Mouse (Mus musculus) MEL (cell line): ENCODE results near the gene Rassf1. TPM values are rescaled to one million over a fixed set of nuclear protein-coding genes. Genes with fewer than 3 reads are reported as not detected.
A peak's percentile ranks its signal among the peaks of the same experiment; 100 is the strongest.

Experiments used
- DNase-seq: peaks from one replicate; pipeline ENCODE4 v3.0.0; 2011; ENCODE audit warnings: low read depth, low spot score
- H3K27ac ChIP-seq: 2 replicates; pipeline ENCODE4 v1.5.1; 2012; ENCODE audit warnings: low read depth, mild to moderate bottlenecking, control low read depth, low read length, moderate library complexity; ENCODE audit not compliant: control insufficient read depth
- H3K27me3 ChIP-seq, 2 experiments: fragments of 150-350 bp in 1 of 2; sonication (generic) in 1 of 2; 2 replicates each; pipeline ENCODE4 v1.6.1; 2012; ENCODE audit warnings: low read length in 2 of 2, mild to moderate bottlenecking in 2 of 2, improper control_type of control experiment in 1 of 2, moderate library complexity in 1 of 2; ENCODE audit not compliant: insufficient read depth in 2 of 2, control insufficient read depth in 1 of 2
- H3K36me3 ChIP-seq, 2 experiments: 2 replicates each; pipeline ENCODE4 v1.6.1; 2012 to 2014; ENCODE audit warnings: low read length in 2 of 2, improper control_type of control experiment in 1 of 2, inconsistent platforms in 1 of 2, mild to moderate bottlenecking in 1 of 2; ENCODE audit not compliant: insufficient read depth in 2 of 2, control insufficient read depth in 1 of 2
- H3K4me1 ChIP-seq, 2 experiments: fragments of 150-350 bp in 1 of 2; sonication (generic) in 1 of 2; 2 replicates each; pipeline ENCODE4 v1.6.1; 2012; ENCODE audit warnings: low read length in 2 of 2, improper control_type of control experiment in 1 of 2, mild to moderate bottlenecking in 1 of 2; ENCODE audit not compliant: insufficient read depth in 2 of 2, control insufficient read depth in 1 of 2
- H3K4me3 ChIP-seq, 2 experiments: fragments of 150-350 bp in 1 of 2; sonication (generic) in 1 of 2; 2 replicates each; pipeline ENCODE4 v1.5.1; 2012; ENCODE audit warnings: low read depth in 2 of 2, low read length in 2 of 2, mild to moderate bottlenecking in 2 of 2, moderate library complexity in 2 of 2, control low read depth in 1 of 2, improper control_type of control experiment in 1 of 2; ENCODE audit not compliant: control insufficient read depth in 1 of 2, insufficient read depth in 1 of 2
- H3K79me2 ChIP-seq: 2 replicates; pipeline ENCODE4 v1.6.1; 2012; ENCODE audit warnings: mild to moderate bottlenecking, low read length, moderate library complexity; ENCODE audit not compliant: control insufficient read depth, poor library complexity, insufficient read depth
- H3K9ac ChIP-seq: 2 replicates; pipeline ENCODE4 v1.6.1; 2012; ENCODE audit warnings: low read depth, mild to moderate bottlenecking, control low read depth, low read length, moderate library complexity; ENCODE audit not compliant: control insufficient read depth, poor library complexity, severe bottlenecking
- H3K9me3 ChIP-seq: fragments of 150-350 bp; sonication (generic); replicated peaks from 2 replicates; pipeline ENCODE4 v1.6.1; 2012; ENCODE audit warnings: mild to moderate bottlenecking, low read length, improper control_type of control experiment, moderate library complexity; ENCODE audit not compliant: insufficient read depth
- CHD2 ChIP-seq: IDR thresholded peaks from 2 replicates; pipeline ENCODE4 v1.6.1; 2011; ENCODE audit warnings: low read length, improper control_type of control experiment
- CTCF ChIP-seq, 3 experiments: IDR thresholded peaks in 2 of 3; conservative IDR thresholded peaks in 1 of 3; 2 replicates each; pipeline ENCODE4 v1.5.1; 2011 to 2012; ENCODE audit warnings: low read length in 3 of 3, low read depth in 2 of 3, mild to moderate bottlenecking in 2 of 3, improper control_type of control experiment in 1 of 3, inconsistent platforms in 1 of 3, mixed read lengths in 1 of 3, moderate library complexity in 1 of 3; ENCODE audit not compliant: control insufficient read depth in 1 of 3, insufficient read depth in 1 of 3, poor library complexity in 1 of 3, severe bottlenecking in 1 of 3
- E2F4 ChIP-seq: IDR thresholded peaks from 2 replicates; pipeline ENCODE4 v1.6.1; 2011; ENCODE audit warnings: low read depth, low read length, improper control_type of control experiment, borderline replicate concordance
- EP300 ChIP-seq, 2 experiments: IDR thresholded peaks; 2 replicates each; pipeline ENCODE4 v1.6.1; 2011; ENCODE audit warnings: improper control_type of control experiment in 2 of 2, low read length in 2 of 2, low read depth in 1 of 2, mild to moderate bottlenecking in 1 of 2
- GABPA ChIP-seq: IDR thresholded peaks from 2 replicates; pipeline ENCODE4 v1.6.1; 2012; ENCODE audit warnings: low read depth, mild to moderate bottlenecking, inconsistent platforms, low read length, improper control_type of control experiment, moderate library complexity
- GATA1 ChIP-seq: IDR thresholded peaks from 2 replicates; pipeline ENCODE4 v1.6.1; 2011; ENCODE audit warnings: low read depth, low read length, improper control_type of control experiment
- KAT2A ChIP-seq: conservative IDR thresholded peaks from 2 replicates; pipeline ENCODE4 v1.6.1; 2012; ENCODE audit warnings: low read depth, low read length, improper control_type of control experiment, inconsistent platforms
- MAZ ChIP-seq: IDR thresholded peaks from 2 replicates; pipeline ENCODE4 v1.6.1; 2012; ENCODE audit warnings: low read depth, mild to moderate bottlenecking, inconsistent platforms, low read length, improper control_type of control experiment
- MEF2A ChIP-seq: IDR thresholded peaks from 2 replicates; pipeline ENCODE4 v1.6.1; 2014; ENCODE audit warnings: low read depth, mild to moderate bottlenecking, inconsistent platforms, low read length, improper control_type of control experiment; ENCODE audit not compliant: poor library complexity, insufficient replicate concordance, severe bottlenecking; ENCODE audit errors: extremely low read depth
- MXI1 ChIP-seq: IDR thresholded peaks from 2 replicates; pipeline ENCODE4 v1.6.1; 2011; ENCODE audit warnings: mild to moderate bottlenecking, low read depth, low read length, improper control_type of control experiment
- MYB ChIP-seq: IDR thresholded peaks from 2 replicates; pipeline ENCODE4 v1.6.1; 2011; ENCODE audit warnings: mild to moderate bottlenecking, low read depth, low read length, improper control_type of control experiment
- MYC ChIP-seq: IDR thresholded peaks from 2 replicates; pipeline ENCODE4 v1.6.1; 2011; ENCODE audit warnings: low read depth, mild to moderate bottlenecking, low read length, improper control_type of control experiment, moderate library complexity
- NELFE ChIP-seq: IDR thresholded peaks from 2 replicates; pipeline ENCODE4 v1.6.1; 2011; ENCODE audit warnings: low read depth, low read length, improper control_type of control experiment
- POLR2A ChIP-seq, 2 experiments: IDR thresholded peaks; 2 replicates each; pipeline ENCODE4 v1.6.1; 2011 to 2012; ENCODE audit warnings: low read length in 2 of 2, mild to moderate bottlenecking in 2 of 2, control low read depth in 1 of 2, improper control_type of control experiment in 1 of 2, low read depth in 1 of 2, moderate library complexity in 1 of 2; ENCODE audit not compliant: control insufficient read depth in 1 of 2, insufficient read depth in 1 of 2, poor library complexity in 1 of 2
- POLR2AphosphoS5 ChIP-seq: IDR thresholded peaks from 2 replicates; pipeline ENCODE4 v1.6.1; 2012; ENCODE audit warnings: low read depth, borderline replicate concordance, mild to moderate bottlenecking, inconsistent platforms, low read length, moderate library complexity, mixed read lengths
- RCOR1 ChIP-seq: IDR thresholded peaks from 2 replicates; pipeline ENCODE4 v1.6.1; 2012; ENCODE audit warnings: low read depth, mild to moderate bottlenecking, inconsistent platforms, low read length, improper control_type of control experiment
- SIN3A ChIP-seq: IDR thresholded peaks from 2 replicates; pipeline ENCODE4 v1.6.1; 2012; ENCODE audit warnings: low read length, improper control_type of control experiment, inconsistent platforms
- SMC3 ChIP-seq: IDR thresholded peaks from 2 replicates; pipeline ENCODE4 v1.6.1; 2011; ENCODE audit warnings: low read depth, low read length, improper control_type of control experiment
- TAL1 ChIP-seq: IDR thresholded peaks from 2 replicates; pipeline ENCODE4 v1.6.1; 2012; ENCODE audit warnings: mild to moderate bottlenecking, inconsistent platforms, low read length, moderate library complexity, mixed read lengths
- TBP ChIP-seq: IDR thresholded peaks from 2 replicates; pipeline ENCODE4 v1.8.0; 2011; ENCODE audit warnings: low read depth, low read length, improper control_type of control experiment
- TCF12 ChIP-seq: IDR thresholded peaks from 2 replicates; pipeline ENCODE4 v1.6.1; 2014; ENCODE audit warnings: low read depth, mild to moderate bottlenecking, inconsistent platforms, low read length, improper control_type of control experiment, moderate library complexity
- UBTF ChIP-seq: IDR thresholded peaks from 2 replicates; pipeline ENCODE4 v1.6.1; 2012; ENCODE audit warnings: low read depth, mild to moderate bottlenecking, inconsistent platforms, low read length, improper control_type of control experiment, moderate library complexity, borderline replicate concordance; ENCODE audit not compliant: insufficient read depth
- USF1 ChIP-seq: IDR thresholded peaks from 2 replicates; pipeline ENCODE4 v1.6.1; 2014; ENCODE audit warnings: low read depth, mild to moderate bottlenecking, inconsistent platforms, low read length, improper control_type of control experiment, moderate library complexity
- ZC3H11A ChIP-seq: IDR thresholded peaks from 2 replicates; pipeline ENCODE4 v1.6.1; 2012; ENCODE audit warnings: low read depth, mild to moderate bottlenecking, inconsistent platforms, low read length, improper control_type of control experiment
- ZNF384 ChIP-seq: IDR thresholded peaks from 2 replicates; pipeline ENCODE4 v1.6.1; 2012; ENCODE audit warnings: low read depth, mild to moderate bottlenecking, inconsistent platforms, low read length, improper control_type of control experiment
- polyA plus RNA-seq, 2 experiments: library from polyadenylated mRNA; stranded (reverse) in 1 of 2; unstranded in 1 of 2; fragments of >175 nt in 1 of 2; fragments of >200 nt in 1 of 2; gene quantifications; 2 replicates each; pipeline versions ENCODE4 v1.2.1 to v1.2.4; 2012; ENCODE audit warnings: low replicate concordance in 2 of 2, low read depth in 1 of 2; ENCODE audit not compliant: insufficient read length in 2 of 2, insufficient read depth in 1 of 2, missing spikeins in 1 of 2
- total RNA-seq: library from RNA; depleted of rRNA; stranded (reverse); fragments of 300-350 nt; gene quantifications from 2 replicates; pipeline ENCODE4 v1.2.3, GENCODE M21; 2012

Rassf1 gene
- total and polyA plus RNA-seq, 3 experiments: 48.0 to 56.9 TPM; not detected in 1

GRCm38 (mm10) chr9:107551117-107551889, at the start of gene Rassf1 (continued):
- TF ChIP-seq MYB (no peak), GABPA (no peak), E2F4 (no peak), MYC (0 out of 2 replicates have a peak, but pooled peaks have one; percentile 11)

- Histone ChIP-seq H3K9ac (no peak overlapping the region), H3K27me3 (peaks cover 11 to 20% of the 10 kb centered on the region in 2 experiments), H3K4me1 (no peaks in the 10 kb centered on the region)
Measured at GRCm38 (mm10) chr9:107502131-107502846, 49.1 kb upstream of the Rassf1 start.

GRCm38 (mm10) chr9:107504662-107505537, 46.5 kb upstream of the Rassf1 start:
- H3K27me3 ChIP-seq: peaks cover 14 to 22% of the 10 kb centered on the region in 2 experiments
- H3K4me1 ChIP-seq: no peaks in the 10 kb centered on the region
- no peak for DNase-seq
- no peak overlapping the region for H3K9ac ChIP-seq
- H3K79me2 ChIP-seq: no peaks in the 10 kb centered on the region
- no peaks in the 10 kb centered on the region for H3K36me3 ChIP-seq
- no peaks in the 10 kb centered on the region for H3K9me3 ChIP-seq
- no peak overlapping the region for H3K4me3 ChIP-seq
- TF ChIP-seq UBTF: no peak
- no peak for TF ChIP-seq KAT2A
- no peak for TF ChIP-seq POLR2AphosphoS5
- TF ChIP-seq SMC3: no peak
- TF ChIP-seq GATA1: no peak
- TF ChIP-seq MXI1: no peak
- TF ChIP-seq ZNF384: no peak
- no peak for TF ChIP-seq CTCF (IDR thresholded peaks at IDR 0.05 in 2 of 3, conservative IDR thresholded peaks at IDR 0.05 in 1 of 3; ENCODE audit: control insufficient read depth in 1 of 3, insufficient read depth in 1 of 3, low read depth in 2 of 3, low read length in 3 of 3, poor library complexity in 1 of 3, severe bottlenecking in 1 of 3)
- no peak for TF ChIP-seq EP300 (IDR thresholded peaks at IDR 0.05; ENCODE audit: low read depth in 1 of 2, low read length in 2 of 2)
- no peak for TF ChIP-seq RCOR1
- TF ChIP-seq GABPA: no peak
- no peak for TF ChIP-seq MEF2A
- no peak for TF ChIP-seq MYC
- TF ChIP-seq, all 39 proteins: peak for 0
- H3K27ac ChIP-seq: no peak overlapping the region

More at GRCm38 (mm10) chr9:107502131-107502846, 49.1 kb upstream of the Rassf1 start:
- Histone ChIP-seq H3K79me2 (no peaks in the 10 kb centered on the region), H3K4me3 (no peak overlapping the region), H3K9me3 (no peaks in the 10 kb centered on the region), H3K27ac (no peak overlapping the region), H3K36me3 (no peaks in the 10 kb centered on the region)
- TF ChIP-seq POLR2A (IDR thresholded peaks at IDR 0.05; ENCODE audit: control insufficient read depth in 1 of 2, insufficient read depth in 1 of 2, low read depth in 1 of 2, low read length in 2 of 2, poor library complexity in 1 of 2): no peak
- TF ChIP-seq USF1: no peak
- no peak for TF ChIP-seq TBP
- TF ChIP-seq SIN3A: no peak
- TF ChIP-seq MAZ: no peak
- no peak for TF ChIP-seq TCF12
- no peak for TF ChIP-seq ZC3H11A
- TF ChIP-seq CHD2: no peak
- no peak for TF ChIP-seq NELFE
- TF ChIP-seq MYC: no peak
- no peak for TF ChIP-seq TAL1
- TF ChIP-seq GATA1: no peak
- DNase-seq: no peak
